ENCODE assay signal across 9 mouse cellular contexts in the genomic region with DNA sequence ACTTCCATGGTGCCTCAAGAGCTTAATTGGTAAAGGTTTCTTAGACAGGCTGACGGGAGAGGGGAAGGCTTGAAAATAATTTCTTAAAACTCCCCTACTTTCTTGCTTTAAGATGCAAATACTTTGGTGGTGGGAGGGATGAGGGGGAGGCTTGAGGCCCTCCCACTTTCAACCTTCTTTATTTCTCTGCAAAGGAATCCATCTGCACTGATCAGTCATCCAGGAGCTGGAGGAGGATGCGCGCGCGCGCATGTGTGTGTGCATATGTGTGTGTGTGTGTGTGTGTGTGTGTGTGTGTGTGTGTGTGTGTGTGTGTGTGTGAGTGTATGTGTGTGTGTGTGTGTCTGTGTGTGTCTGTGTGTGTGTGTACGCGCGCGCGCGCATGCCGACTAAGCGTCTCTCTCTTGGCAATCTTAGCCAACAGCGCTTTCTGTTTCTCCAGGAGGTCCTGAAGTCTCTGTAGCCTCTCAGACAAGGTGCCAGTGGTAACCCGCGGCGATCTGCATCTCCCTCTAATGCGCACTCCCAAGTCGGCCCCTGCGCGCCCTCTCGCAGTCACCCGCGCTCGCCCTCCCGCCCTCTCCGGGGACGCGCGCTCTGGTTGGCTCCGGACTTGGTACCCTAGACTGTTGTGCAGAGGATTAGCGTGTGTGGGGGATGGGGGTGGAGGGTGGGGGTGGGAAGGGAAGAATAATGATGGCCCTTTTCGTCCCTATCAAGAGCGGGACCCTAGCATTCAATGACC. TPM values are rescaled to one million over a fixed set of nuclear protein-coding genes. Genes with fewer than 3 reads are reported as not detected.
DNase-seq lines count a peak whose midpoint lies in the region; ATAC-seq and TF ChIP-seq lines count a peak whose summit lies in the region.
"Had no signal": no experiment of that assay in that cellular context is flagged by ENCODE, and none has a peak within 500 bp of the region (broad histone marks: within the 10 kb centered on the region; RNA-seq: fewer than 3 reads in every experiment).

A gene (plus strand): TSS at position 368 of the 745 bp plus-strand sequence.

- H3K9me3 ChIP-seq in embryonic facial prominence, embryonic 13.5 days, result no peaks in the 10 kb centered on the region
- no peaks in the 10 kb centered on the region for H3K9me3 ChIP-seq in intestine, postnatal 0 days (ENCODE audit: control insufficient read depth)
- H3K9me3 ChIP-seq in liver, embryonic 15.5 days (replicated peaks), result no peaks in the 10 kb centered on the region
- no peaks in the 10 kb centered on the region for H3K9me3 ChIP-seq in stomach, embryonic 14.5 days (ENCODE audit: control insufficient read depth, low read depth, low read length)

- H3K4me2 ChIP-seq in embryonic facial prominence, embryonic 13.5 days, result peak within 1 kb of the TSS; percentile 91
- peak within 1 kb of the TSS; percentile 63 for H3K4me2 ChIP-seq in intestine, postnatal 0 days (replicated peaks; ENCODE audit: low read depth)
- H3K4me2 ChIP-seq in liver, embryonic 15.5 days, result peak within 1 kb of the TSS; percentile 13; the same call in 1 of the 2 replicates
- H3K4me2 ChIP-seq in stomach, embryonic 14.5 days (replicated peaks; ENCODE audit: low read depth, low read length), result peak within 1 kb of the TSS; percentile 87

- peak; percentile 71; the same call in 1 of the 2 replicates for ATAC-seq in embryonic facial prominence, embryonic 13.5 days (ENCODE audit: insufficient number of reproducible peaks, insufficient read depth, low FRiP score, low TSS enrichment, low read depth)
- no peak for ATAC-seq in intestine, postnatal 0 days
- ATAC-seq in liver, embryonic 15.5 days (ENCODE audit: insufficient read depth), result no peak
- ATAC-seq in stomach, embryonic 14.5 days (ENCODE audit: insufficient number of reproducible peaks, insufficient read depth, low FRiP score, low read depth), result peak; percentile 28; the same call in 1 of the 2 replicates

- TF ChIP-seq POLR2A in testis, adult 2 months (IDR thresholded peaks at IDR 0.05; ENCODE audit: control insufficient read depth, low read depth, low read length), result no peak
- no peak for TF ChIP-seq POLR2A in thymus, adult 2 months (IDR thresholded peaks at IDR 0.05; ENCODE audit: control insufficient read depth, extremely low read depth, insufficient read depth, low read length, poor library complexity)

- under 1% methylated on average over 32 of the region's 35 CpGs for WGBS in embryonic facial prominence, embryonic 13.5 days
- WGBS in intestine, postnatal 0 days, result 1% methylated on average over 35 of the region's 35 CpGs
- WGBS in liver, embryonic 15.5 days (ENCODE audit: insufficient replicate concordance), result 2% methylated on average over 28 of the region's 35 CpGs
- WGBS in stomach, embryonic 14.5 days, result 2% methylated on average over 29 of the region's 35 CpGs
- 14% methylated on average over 29 of the region's 35 CpGs for WGBS in thymus, adult 2 months

- no peak for TF ChIP-seq CTCF in testis, adult 2 months (IDR thresholded peaks at IDR 0.05; ENCODE audit: control insufficient read depth, insufficient read depth, insufficient replicate concordance, low read depth, low read length)
- no peak for TF ChIP-seq CTCF in intestine, postnatal 0 days (IDR thresholded peaks at IDR 0.05; ENCODE audit: low read depth)
- TF ChIP-seq CTCF in thymus, adult 2 months (IDR thresholded peaks at IDR 0.05; ENCODE audit: borderline replicate concordance, control insufficient read depth, extremely low read depth, insufficient read depth, low read length, poor library complexity), result no peak

- peak within 1 kb of the TSS; percentile 27 for H3K4me3 ChIP-seq in testis, adult 2 months (ENCODE audit: control insufficient read depth, low read depth, low read length)
- H3K4me3 ChIP-seq in embryonic facial prominence, embryonic 13.5 days, result peak within 1 kb of the TSS; percentile 64
- H3K4me3 ChIP-seq in intestine, postnatal 0 days (ENCODE audit: low read depth, low read length), result peak within 1 kb of the TSS; percentile 35
- no peak within 1 kb of the TSS for H3K4me3 ChIP-seq in liver, embryonic 15.5 days (replicated peaks)
- H3K4me3 ChIP-seq in stomach, embryonic 14.5 days (ENCODE audit: low read depth, low read length), result peak within 1 kb of the TSS; percentile 52
- no peak within 1 kb of the TSS for H3K4me3 ChIP-seq in thymus, adult 2 months (ENCODE audit: control insufficient read depth, insufficient read depth, low read length)

- H3K27me3 ChIP-seq in testis, adult 2 months (ENCODE audit: control insufficient read depth, insufficient read depth, low read length), result no peaks in the 10 kb centered on the region
- H3K27me3 ChIP-seq in embryonic facial prominence, embryonic 13.5 days, result peaks cover 20% of the 10 kb centered on the region
- H3K27me3 ChIP-seq in intestine, postnatal 0 days (replicated peaks; ENCODE audit: control insufficient read depth, insufficient read depth, low read length), result 0 out of 2 replicates have a peak, but pooled peaks cover 5% of the 10 kb centered on the region
- H3K27me3 ChIP-seq in liver, embryonic 15.5 days, result peaks cover 12% of the 10 kb centered on the region; the same call in 1 of the 2 replicates
- 0 out of 2 replicates have a peak, but pooled peaks cover 4% of the 10 kb centered on the region for H3K27me3 ChIP-seq in stomach, embryonic 14.5 days (ENCODE audit: control insufficient read depth, insufficient read depth, low read length)
- no peaks in the 10 kb centered on the region for H3K27me3 ChIP-seq in thymus, adult 2 months (ENCODE audit: control insufficient read depth, insufficient read depth, low read length)

- H3K36me3 ChIP-seq in testis, adult 2 months (ENCODE audit: control insufficient read depth, insufficient read depth, low read length), result no peaks in the 10 kb centered on the region
- H3K36me3 ChIP-seq in embryonic facial prominence, embryonic 13.5 days, result no peaks in the 10 kb centered on the region
- no peaks in the 10 kb centered on the region for H3K36me3 ChIP-seq in intestine, postnatal 0 days (ENCODE audit: control insufficient read depth, insufficient read depth)
- no peaks in the 10 kb centered on the region for H3K36me3 ChIP-seq in liver, embryonic 15.5 days (replicated peaks)
- no peaks in the 10 kb centered on the region for H3K36me3 ChIP-seq in stomach, embryonic 14.5 days (ENCODE audit: control insufficient read depth, insufficient read depth, low read length)
- no peaks in the 10 kb centered on the region for H3K36me3 ChIP-seq in thymus, adult 2 months (ENCODE audit: control insufficient read depth, insufficient read depth, low read length)

- no peak within 1 kb of the TSS for H3K27ac ChIP-seq in testis, adult 2 months (ENCODE audit: control insufficient read depth, insufficient read depth, low read depth, low read length)
- H3K27ac ChIP-seq in embryonic facial prominence, embryonic 13.5 days, result no peak within 1 kb of the TSS
- H3K27ac ChIP-seq in intestine, postnatal 0 days (ENCODE audit: low read depth, low read length), result no peak within 1 kb of the TSS
- no peak within 1 kb of the TSS for H3K27ac ChIP-seq in liver, embryonic 15.5 days (replicated peaks)
- no peak within 1 kb of the TSS for H3K27ac ChIP-seq in stomach, embryonic 14.5 days (ENCODE audit: low read length)
- H3K27ac ChIP-seq in thymus, adult 2 months (ENCODE audit: control insufficient read depth, insufficient read depth, low read length), result no peak within 1 kb of the TSS

- H3K9ac ChIP-seq in embryonic facial prominence, embryonic 13.5 days, result peak within 1 kb of the TSS; percentile 69
- H3K9ac ChIP-seq in intestine, postnatal 0 days (ENCODE audit: low read depth, low read length), result no peak within 1 kb of the TSS
- H3K9ac ChIP-seq in liver, embryonic 15.5 days, result no peak within 1 kb of the TSS
- H3K9ac ChIP-seq in stomach, embryonic 14.5 days (replicated peaks; ENCODE audit: low read depth, low read length), result no peak within 1 kb of the TSS

- DNase-seq in testis, postnatal 10 days (ENCODE audit: low spot score), result no peak
- DNase-seq in adrenal gland, postnatal 14 days, result no peak
- DNase-seq in thymus, adult 2 months, result no peak

- no peaks in the 10 kb centered on the region; the same call in none of the 2 replicates for H3K4me1 ChIP-seq in testis, adult 2 months (ENCODE audit: control insufficient read depth, insufficient read depth, low read length)
- peaks cover 7% of the 10 kb centered on the region; the same call in 1 of the 2 replicates for H3K4me1 ChIP-seq in embryonic facial prominence, embryonic 13.5 days
- no peaks in the 10 kb centered on the region for H3K4me1 ChIP-seq in intestine, postnatal 0 days (replicated peaks; ENCODE audit: control insufficient read depth, insufficient read depth, low read length)
- H3K4me1 ChIP-seq in liver, embryonic 15.5 days (replicated peaks), result no peaks in the 10 kb centered on the region
- no peaks in the 10 kb centered on the region for H3K4me1 ChIP-seq in stomach, embryonic 14.5 days (ENCODE audit: control insufficient read depth, insufficient read depth, low read length)
- H3K4me1 ChIP-seq in thymus, adult 2 months (replicated peaks; ENCODE audit: control insufficient read depth, insufficient read depth, low read length), result no peaks in the 10 kb centered on the region

RNA-seq across cellular contexts. Expression of the gene that starts here (rescaled TPM):
- polyA plus RNA-seq in testis, adult 2 months (2012; rRNA removed), result not detected in 2 replicates
- polyA plus RNA-seq in embryonic facial prominence, embryonic 13.5 days (2015; fragmentation: Nextera tagmentation; extraction: Ambion mirVana), result 8.3 and 8.5 TPM in 2 replicates
- polyA plus RNA-seq in intestine, postnatal 0 days (2015; fragmentation: Nextera tagmentation; extraction: Ambion mirVana), result 0.10 and 0.18 TPM in 2 replicates
- not detected in 2 replicates for polyA plus RNA-seq in liver, embryonic 15.5 days (2015; fragmentation: Nextera tagmentation; extraction: Ambion mirVana)
- 0.50 and 0.61 TPM in 2 replicates for polyA plus RNA-seq in stomach, embryonic 14.5 days (2014; fragmentation: Nextera tagmentation; extraction: Ambion mirVana)
- total RNA-seq in adrenal gland, postnatal 14 days (2021), result not detected in 2 replicates
- 0.06 TPM in 1 of 2 replicates, not detected in the other for polyA plus RNA-seq in thymus, adult 2 months (2012; rRNA removed)
- polyA plus RNA-seq: small intestine, adult 2 months had no signal

Comparison
In these comparisons a context has a peak if more than half of its experiments do, and no peak if none do; other contexts are left out.
1. Peak in ATAC-seq, H3K4me3 ChIP-seq and H3K4me2 ChIP-seq in stomach, embryonic 14.5 days; RNA of the gene not detected or under 1 TPM.
2. H3K4me3 ChIP-seq: peak in testis, adult 2 months (single experiment), embryonic facial prominence, embryonic 13.5 days (single experiment) and intestine, postnatal 0 days (single experiment); none in liver, embryonic 15.5 days (single experiment) and thymus, adult 2 months (single experiment).
3. H3K4me2 ChIP-seq: peak in every context shown above with its lines; median percentile 91 in embryonic facial prominence, embryonic 13.5 days; 87 in stomach, embryonic 14.5 days; 63 in intestine, postnatal 0 days; 13 in liver, embryonic 15.5 days.